Mouse (Mus musculus) T-helper 1 cell (primary cell): ENCODE data around the gene Adamts7.

Source experiments
- in situ Hi-C: fragments of 300-600 bp; cut with MboI, MseI; formaldehyde crosslinking; loops from one replicate; pipeline ENCODE4 v1.15.1; 2025; ENCODE audit warnings: high pct_unique_total_duplicates

The Adamts7 gene

GRCm38 (mm10) chr9:90146869-90147268 lies 16.0 kb upstream of the Adamts7 start:
- in situ Hi-C loops = no loop called here

DNA sequence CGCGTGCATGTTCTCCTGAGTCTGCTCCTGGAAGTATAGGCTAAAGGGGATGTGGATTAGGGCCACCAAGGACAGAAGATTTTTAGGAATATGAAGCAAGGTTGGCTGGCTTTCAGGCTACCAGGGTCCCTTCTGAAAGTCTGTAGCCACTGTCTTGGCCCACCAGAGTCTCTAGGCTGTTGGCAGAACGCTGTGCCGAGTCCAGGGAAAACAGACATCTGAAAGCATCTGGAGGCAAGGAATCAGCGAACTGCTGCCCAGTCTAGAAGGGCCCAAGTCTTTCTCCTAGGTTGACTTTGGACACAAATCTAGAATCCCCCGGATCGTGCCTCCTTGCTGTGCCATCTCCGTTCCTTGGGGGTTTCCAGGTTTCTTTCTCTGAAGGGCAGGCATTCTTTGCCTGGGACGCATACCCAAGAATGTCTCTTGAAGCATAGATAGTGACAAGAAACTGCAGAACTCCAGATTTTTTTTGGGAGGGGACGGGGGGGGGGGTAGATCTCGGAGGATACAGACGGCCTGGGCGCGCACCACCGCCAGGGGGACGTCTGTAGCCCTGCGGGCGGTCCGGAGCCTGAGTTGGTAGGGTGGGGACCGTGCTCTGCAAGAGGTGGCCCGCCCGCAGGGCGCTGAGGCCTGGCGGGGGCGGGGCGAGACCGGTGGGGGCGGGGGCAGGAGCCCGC lies 485 bp upstream of the Adamts7 start:
- in situ Hi-C loops = no loop called here

- in situ Hi-C loops = no loop called here
These were observed 853 bp downstream of the Adamts7 start for GRCm38 (mm10) chr9:90163749-90164095.

GRCm38 (mm10) chr9:90164670-90165453 lies 2.0 kb downstream of the Adamts7 start:
- in situ Hi-C loops = no loop called here

DNA sequence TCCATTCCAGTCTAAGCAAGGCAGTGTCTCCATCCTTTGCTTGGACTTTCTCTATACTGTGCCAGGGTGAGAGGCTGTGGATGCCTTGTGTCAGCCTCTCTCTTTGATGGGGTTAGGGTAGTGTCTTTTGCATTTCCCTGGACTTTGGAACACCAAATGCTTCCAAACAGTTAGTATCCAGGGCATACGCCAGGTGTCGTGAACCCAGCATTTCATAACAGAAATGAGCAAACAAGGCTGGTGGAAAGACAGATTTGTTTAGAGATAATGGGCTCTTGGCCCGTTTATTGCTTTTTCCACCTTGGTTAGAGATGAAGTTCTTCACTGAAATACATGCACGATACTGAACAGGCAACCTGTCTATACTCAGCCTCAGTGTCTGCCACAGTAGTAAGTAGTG lies 2.7 kb downstream of the Adamts7 start:
- in situ Hi-C loops = no loop called here

GRCm38 (mm10) chr9:90166615-90167014 lies 3.7 kb downstream of the Adamts7 start:
- in situ Hi-C loops = no loop called here

GRCm38 (mm10) chr9:90169965-90170364 lies 7.1 kb downstream of the Adamts7 start:
- in situ Hi-C loops = no loop called here

DNA sequence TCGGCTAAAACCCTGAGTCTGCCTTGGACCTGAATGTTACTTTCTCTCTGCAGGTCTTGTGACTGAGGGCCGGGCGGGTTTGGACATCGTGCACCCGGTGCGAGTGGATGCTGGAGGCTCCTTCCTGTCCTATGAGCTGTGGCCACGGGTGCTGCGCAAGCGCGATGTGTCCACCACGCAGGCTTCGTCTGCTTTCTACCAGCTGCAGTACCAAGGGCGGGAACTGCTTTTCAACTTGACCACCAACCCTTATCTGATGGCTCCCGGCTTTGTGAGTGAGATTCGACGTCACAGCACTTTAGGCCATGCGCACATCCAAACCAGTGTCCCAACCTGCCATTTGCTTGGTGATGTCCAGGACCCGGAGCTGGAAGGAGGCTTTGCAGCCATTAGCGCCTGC lies 8.6 kb downstream of the Adamts7 start:
- in situ Hi-C loops = no loop called here

DNA sequence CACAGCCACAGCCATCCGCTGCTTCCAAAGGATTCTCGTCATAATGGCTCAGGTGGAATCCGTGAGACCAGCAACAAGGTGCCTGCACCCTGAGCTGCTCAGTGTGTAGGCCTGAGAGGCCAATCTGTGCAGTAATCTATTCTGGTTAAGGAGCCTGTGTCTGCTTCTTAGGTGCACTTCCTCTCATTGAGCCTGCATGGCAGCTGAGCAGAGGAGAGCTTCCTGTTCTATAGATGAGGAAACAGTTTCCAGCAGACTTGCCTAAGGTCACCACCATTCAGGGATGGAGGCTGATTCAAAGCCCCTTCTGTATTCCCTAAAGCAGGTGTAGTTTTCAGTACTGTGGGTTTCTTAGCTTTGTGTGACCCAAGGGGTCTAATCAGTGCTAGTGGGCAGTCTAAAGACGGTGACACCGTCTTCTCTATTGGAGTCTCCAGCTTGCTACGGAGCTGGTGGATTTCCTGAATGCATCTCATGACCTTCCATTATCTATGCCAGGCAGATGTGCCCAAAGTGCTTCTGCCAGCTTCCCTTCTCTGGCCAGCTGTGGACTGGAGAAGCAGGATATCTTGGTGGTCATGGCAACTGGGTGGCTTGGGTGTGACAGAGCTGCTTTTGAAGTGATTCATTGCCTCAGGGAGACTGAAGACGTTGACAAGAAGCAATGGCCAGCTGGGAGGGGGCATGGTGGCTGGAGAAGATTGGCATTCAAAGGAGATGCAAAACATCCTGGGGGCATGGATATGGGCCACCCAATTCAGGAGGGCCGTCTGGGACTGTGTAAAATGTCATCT lies 9.9 kb downstream of the Adamts7 start:
- in situ Hi-C loops = no loop called here

GRCm38 (mm10) chr9:90173330-90173729 lies 10.5 kb downstream of the Adamts7 start:
- in situ Hi-C loops = no loop called here

DNA sequence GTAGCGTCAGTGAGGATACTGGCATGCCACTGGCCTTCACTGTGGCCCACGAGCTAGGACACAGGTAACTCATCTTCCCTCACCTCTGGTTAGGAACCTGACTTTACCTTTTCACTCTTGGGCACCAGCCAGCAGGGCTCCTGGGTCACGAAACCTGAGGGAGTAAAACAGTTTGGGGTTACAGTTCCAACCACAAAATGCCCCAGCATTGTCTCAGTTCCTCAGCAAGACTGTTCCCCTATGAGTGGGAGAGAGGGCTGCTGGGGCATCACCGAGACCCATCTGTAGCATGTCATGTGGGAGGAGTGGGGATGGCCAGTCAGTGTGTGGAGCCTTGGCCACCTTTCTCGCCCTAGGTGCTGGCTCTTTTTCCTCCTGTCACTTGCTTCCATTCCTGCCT lies 16.5 kb downstream of the Adamts7 start:
- in situ Hi-C loops = no loop called here

GRCm38 (mm10) chr9:90181656-90182388 lies 19.0 kb downstream of the Adamts7 start:
- in situ Hi-C loops = no loop called here

- in situ Hi-C loops = no loop called here
These were observed 20.0 kb downstream of the Adamts7 start for GRCm38 (mm10) chr9:90182636-90183421.

- in situ Hi-C loops = no loop called here
These were observed 20.7 kb downstream of the Adamts7 start for GRCm38 (mm10) chr9:90183550-90183949.

GRCm38 (mm10) chr9:90184116-90184515 lies 21.2 kb downstream of the Adamts7 start:
- in situ Hi-C loops = no loop called here

GRCm38 (mm10) chr9:90185356-90185910 lies 22.6 kb downstream of the Adamts7 start:
- in situ Hi-C loops = no loop called here

GRCm38 (mm10) chr9:90188893-90189292 lies 26.0 kb downstream of the Adamts7 start:
- in situ Hi-C loops = no loop called here

- in situ Hi-C loops = no loop called here
These were observed 26.5 kb downstream of the Adamts7 start for GRCm38 (mm10) chr9:90189391-90189790.

DNA sequence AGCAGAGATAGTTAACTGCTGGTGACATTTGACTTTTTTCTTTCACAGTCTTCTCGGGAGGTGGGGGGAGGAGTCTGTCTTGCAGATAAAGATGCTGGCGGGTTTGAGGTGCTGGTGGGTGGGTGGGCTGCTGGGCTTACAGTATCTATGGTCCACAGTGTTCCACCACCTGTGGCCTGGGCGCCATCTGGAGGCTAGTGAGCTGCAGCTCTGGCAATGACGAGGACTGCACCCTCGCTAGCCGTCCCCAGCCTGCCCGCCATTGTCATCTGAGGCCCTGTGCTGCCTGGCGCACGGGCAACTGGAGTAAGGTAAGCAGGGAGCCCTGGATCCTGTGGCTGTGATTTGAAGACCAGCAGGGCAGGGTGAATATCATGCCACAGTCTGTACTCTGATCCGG lies 32.1 kb downstream of the Adamts7 start:
- in situ Hi-C loops = loop anchor here (10.0 kb wide), 1 partner anchor 1180 kb away; no protein-coding TSS in a partner anchor

GRCm38 (mm10) chr9:90196262-90196661 lies 33.4 kb downstream of the Adamts7 start:
- in situ Hi-C loops = loop anchor here (10.0 kb wide), 1 partner anchor 1179 kb away; no protein-coding TSS in a partner anchor
